Mouse (Mus musculus) midbrain, embryonic 10.5 days (tissue): ENCODE measurements at regions not wholly inside any gene's neighbourhood (a gene's known extent, or its start where the extent isn't known, plus 50 kb on each side); places are given as distances from the start of the nearest gene placed in this dataset.

Experiments
- DNase-seq: peaks from one replicate; pipeline ENCODE4 v3.0.0-alpha.2; 2017; ENCODE audit warnings: low spot score
- H3K27ac ChIP-seq: fragments of 300-500 bp; sonication (generic); replicated peaks from 2 replicates; pipeline ENCODE4 v1.5.1; 2016; ENCODE audit warnings: mild to moderate bottlenecking
- H3K27me3 ChIP-seq: fragments of 300-500 bp; sonication (generic); 2 replicates; pipeline ENCODE4 v1.6.1; 2016; ENCODE audit warnings: low read depth, mild to moderate bottlenecking; ENCODE audit not compliant: poor library complexity, severe bottlenecking
- H3K36me3 ChIP-seq: fragments of 300-500 bp; sonication (generic); 2 replicates; pipeline ENCODE4 v1.6.1; 2016; ENCODE audit warnings: mild to moderate bottlenecking, moderate library complexity
- H3K4me1 ChIP-seq: fragments of 300-500 bp; sonication (generic); 2 replicates; pipeline ENCODE4 v1.6.1; 2016
- H3K4me3 ChIP-seq: fragments of 300-500 bp; sonication (generic); 2 replicates; pipeline ENCODE4 v1.5.1; 2016; ENCODE audit warnings: mild to moderate bottlenecking, moderate library complexity
- H3K9me3 ChIP-seq: fragments of 300-500 bp; sonication (generic); replicated peaks from 2 replicates; pipeline ENCODE4 v1.6.1; 2016; ENCODE audit warnings: mild to moderate bottlenecking
- WGBS: fragments of 180-500 bp; shearing (Covaris S2); methylation state at CpG from one replicate; pipeline ENCODE4 v1.1.7; 2016; 5-methylcytosine and 5-hydroxymethylcytosine counted together

DNA sequence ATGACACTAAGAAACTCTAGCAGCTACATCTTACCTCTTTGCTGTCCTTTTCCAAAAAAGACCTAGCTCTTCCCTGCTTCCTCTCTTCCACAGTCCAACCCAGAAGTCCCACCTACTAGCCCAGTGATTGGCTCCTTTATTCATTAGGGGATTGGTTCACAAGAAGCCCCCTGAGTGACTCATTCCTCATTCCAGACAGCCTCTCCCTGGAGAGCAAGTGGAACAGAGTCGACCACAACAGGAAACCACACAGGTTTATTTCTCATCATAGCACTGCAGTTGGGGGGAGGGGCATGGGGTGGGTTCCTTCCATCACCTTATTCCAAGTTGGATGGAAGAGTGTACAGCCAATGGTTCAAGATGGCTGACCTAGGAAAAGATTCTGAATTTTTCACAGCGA lies 473.3 kb downstream of the Tmem114 start:
- no peaks in the 10 kb centered on the region for H3K4me1 ChIP-seq
- no peaks in the 10 kb centered on the region for H3K36me3 ChIP-seq
- H3K27me3 ChIP-seq, result no peaks in the 10 kb centered on the region
- H3K27ac ChIP-seq, result no peak overlapping the region
- no peaks in the 10 kb centered on the region for H3K9me3 ChIP-seq
- H3K4me3 ChIP-seq, result no peak overlapping the region
- no peak for DNase-seq
- WGBS, result 82% methylated on average over 2 of the region's 2 CpGs

DNA sequence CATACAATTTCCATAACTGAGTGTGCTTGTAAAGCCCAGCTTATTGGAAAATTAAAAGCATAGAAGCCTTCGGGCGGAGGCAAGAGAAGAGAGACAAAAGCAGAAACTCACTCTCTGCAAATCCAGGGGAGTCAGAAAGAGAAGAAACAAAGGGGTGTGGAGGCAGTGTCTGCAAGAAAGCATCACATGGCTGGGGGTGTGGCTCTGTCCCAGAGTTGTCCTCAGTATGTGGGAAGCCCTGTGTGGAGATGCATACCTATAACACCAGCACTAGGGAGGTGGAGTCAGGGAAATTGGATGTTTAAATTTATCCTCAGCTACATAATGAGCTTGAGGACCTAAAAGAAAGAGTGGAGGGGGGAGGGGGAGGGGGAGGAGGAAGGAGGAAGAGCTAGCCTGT lies 482.6 kb downstream of the Tmem114 start:
- Histone ChIP-seq H3K9me3 (no peaks in the 10 kb centered on the region), H3K4me3 (no peak overlapping the region), H3K36me3 (no peaks in the 10 kb centered on the region), H3K4me1 (no peaks in the 10 kb centered on the region), H3K27me3 (0 out of 2 replicates have a peak, but pooled peaks cover under 1% of the 10 kb centered on the region), H3K27ac (no peak overlapping the region)
- WGBS, result 69% methylated on average over 2 of the region's 2 CpGs
- DNase-seq, result no peak

DNA sequence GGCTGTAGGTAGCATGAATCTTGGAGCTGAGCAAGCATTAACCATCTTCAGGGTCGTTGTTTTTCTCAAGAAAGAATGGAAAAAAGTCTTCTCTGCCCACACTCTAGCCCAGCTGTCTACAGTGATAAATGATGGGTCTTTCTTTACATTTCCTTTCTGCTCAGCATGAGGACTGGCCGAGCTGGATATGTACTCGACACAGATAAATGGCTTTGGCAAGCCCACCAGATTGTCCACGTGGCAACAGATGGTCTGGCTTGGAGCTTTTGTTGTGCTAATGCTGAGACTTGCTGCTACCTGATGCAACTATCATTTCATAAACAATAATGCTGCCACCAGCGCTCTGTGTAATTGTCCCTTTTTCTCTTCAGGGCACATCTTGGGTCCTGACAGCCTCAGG lies 487.8 kb downstream of the Tmem114 start:
- Histone ChIP-seq H3K4me3 (no peak overlapping the region), H3K4me1 (peaks cover 5% of the 10 kb centered on the region; the same call in 1 of the 2 replicates), H3K27me3 (peaks cover 7% of the 10 kb centered on the region), H3K36me3 (no peaks in the 10 kb centered on the region), H3K9me3 (no peaks in the 10 kb centered on the region), H3K27ac (no peak overlapping the region)
- no peak for DNase-seq
- WGBS, result 71% methylated on average over 5 of the region's 5 CpGs

DNA sequence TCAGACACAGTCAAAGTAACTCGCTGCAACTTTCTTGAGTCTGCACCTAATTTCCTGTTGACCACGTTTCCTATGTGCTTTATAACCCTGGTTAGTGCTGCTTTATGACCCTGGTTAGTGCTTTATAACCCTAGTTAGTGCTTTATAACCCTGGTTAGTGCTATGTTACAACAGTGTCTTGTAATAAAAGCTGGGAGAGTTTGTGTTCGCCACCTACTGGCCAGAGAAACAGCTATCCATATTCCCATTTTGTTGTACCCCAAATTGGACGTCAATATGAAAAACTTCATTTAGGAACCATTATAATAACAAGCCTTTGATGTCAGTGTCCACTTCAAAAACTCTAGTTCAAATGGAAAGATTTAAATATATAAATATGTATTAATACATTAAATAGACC lies 492.6 kb downstream of the Tmem114 start:
- DNase-seq, result no peak
- no peaks in the 10 kb centered on the region for H3K36me3 ChIP-seq
- peaks cover 7% of the 10 kb centered on the region for H3K27me3 ChIP-seq
- no peak overlapping the region for H3K27ac ChIP-seq
- H3K4me1 ChIP-seq, result peaks cover 5% of the 10 kb centered on the region; the same call in 1 of the 2 replicates
- H3K4me3 ChIP-seq, result no peak overlapping the region
- no peaks in the 10 kb centered on the region for H3K9me3 ChIP-seq
- 63% methylated on average over 4 of the region's 4 CpGs for WGBS

DNA sequence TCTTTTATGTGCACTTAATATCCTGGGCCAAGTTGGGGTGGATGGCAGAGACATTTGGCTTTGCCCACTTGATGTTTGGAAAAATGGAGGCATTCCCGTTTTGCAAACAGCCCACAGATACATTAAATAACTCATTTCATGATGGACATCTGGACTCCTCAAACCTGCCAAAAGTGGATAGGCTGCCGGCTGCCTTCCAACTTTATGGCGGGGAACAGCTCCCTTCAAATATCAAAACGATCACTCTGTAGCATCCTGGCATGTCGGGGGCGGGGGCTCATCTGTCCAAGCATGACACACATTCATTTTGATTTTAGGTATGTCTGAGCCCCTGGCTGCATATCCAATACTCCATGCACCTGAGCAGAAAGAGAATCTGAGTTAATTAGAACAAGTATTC lies 493.3 kb downstream of the Tmem114 start:
- H3K9me3 ChIP-seq, result no peaks in the 10 kb centered on the region
- WGBS, result 93% methylated on average over 6 of the region's 6 CpGs
- H3K4me1 ChIP-seq, result peaks cover 5% of the 10 kb centered on the region; the same call in 1 of the 2 replicates
- H3K27me3 ChIP-seq, result peaks cover under 1% of the 10 kb centered on the region
- DNase-seq, result no peak
- H3K36me3 ChIP-seq, result no peaks in the 10 kb centered on the region
- H3K4me3 ChIP-seq, result no peak overlapping the region
- no peak overlapping the region for H3K27ac ChIP-seq

DNA sequence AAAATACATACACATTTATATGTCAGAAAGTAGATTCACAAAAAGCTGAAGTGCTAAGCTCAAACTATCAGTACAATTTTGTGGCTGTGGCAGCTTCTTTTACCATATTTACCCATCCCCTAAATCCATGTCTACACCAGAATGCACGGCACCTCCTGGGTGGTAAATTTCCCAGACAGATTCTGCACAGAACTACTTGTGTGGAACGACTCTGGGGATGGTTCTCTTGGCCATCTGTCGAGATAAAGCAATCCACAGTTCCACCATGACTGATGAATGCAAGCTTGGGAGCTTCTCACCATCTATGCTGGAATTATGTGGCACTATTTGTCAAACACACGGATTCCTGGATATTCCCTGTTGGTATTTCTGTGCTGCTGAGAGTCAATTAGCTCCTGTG lies 495.8 kb downstream of the Tmem114 start:
- H3K9me3 ChIP-seq, result no peaks in the 10 kb centered on the region
- no peak overlapping the region for H3K4me3 ChIP-seq
- H3K4me1 ChIP-seq, result no peaks in the 10 kb centered on the region
- no peaks in the 10 kb centered on the region for H3K36me3 ChIP-seq
- no peak for DNase-seq
- no peaks in the 10 kb centered on the region; the same call in 1 of the 2 replicates for H3K27me3 ChIP-seq
- WGBS, result 83% methylated on average over 4 of the region's 4 CpGs
- H3K27ac ChIP-seq, result no peak overlapping the region

DNA sequence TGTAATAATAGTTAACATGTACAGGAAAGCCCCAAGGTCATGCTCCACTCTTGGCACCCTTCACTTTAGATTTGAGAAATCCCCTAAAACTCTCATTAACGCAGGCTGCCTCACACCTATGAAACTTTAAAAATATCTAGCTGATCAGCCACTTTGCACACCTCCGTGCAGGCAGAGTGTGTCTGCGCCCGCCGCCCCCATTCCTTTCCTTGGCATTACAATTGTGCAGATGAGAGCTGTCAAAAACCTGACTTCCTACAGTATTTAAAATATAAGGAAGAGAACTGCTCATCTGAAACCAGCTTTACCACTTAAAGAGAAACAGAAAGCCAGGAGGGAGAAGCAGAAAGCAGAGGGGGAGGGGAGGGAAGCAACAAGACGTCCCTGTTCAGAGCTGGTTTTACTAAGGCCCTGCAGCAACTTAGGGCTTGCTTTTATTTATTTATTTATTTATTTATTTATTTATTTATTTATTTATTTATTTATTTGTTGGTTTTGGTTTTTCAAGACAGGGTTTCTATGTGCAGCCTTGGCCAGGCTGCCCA lies 496.5 kb downstream of the Tmem114 start:
- Histone ChIP-seq H3K4me1 (no peaks in the 10 kb centered on the region), H3K9me3 (no peaks in the 10 kb centered on the region), H3K4me3 (no peak overlapping the region), H3K27me3 (no peaks in the 10 kb centered on the region; the same call in 1 of the 2 replicates), H3K27ac (no peak overlapping the region), H3K36me3 (no peaks in the 10 kb centered on the region)
- 86% methylated on average over 6 of the region's 6 CpGs for WGBS
- DNase-seq, result no peak

DNA sequence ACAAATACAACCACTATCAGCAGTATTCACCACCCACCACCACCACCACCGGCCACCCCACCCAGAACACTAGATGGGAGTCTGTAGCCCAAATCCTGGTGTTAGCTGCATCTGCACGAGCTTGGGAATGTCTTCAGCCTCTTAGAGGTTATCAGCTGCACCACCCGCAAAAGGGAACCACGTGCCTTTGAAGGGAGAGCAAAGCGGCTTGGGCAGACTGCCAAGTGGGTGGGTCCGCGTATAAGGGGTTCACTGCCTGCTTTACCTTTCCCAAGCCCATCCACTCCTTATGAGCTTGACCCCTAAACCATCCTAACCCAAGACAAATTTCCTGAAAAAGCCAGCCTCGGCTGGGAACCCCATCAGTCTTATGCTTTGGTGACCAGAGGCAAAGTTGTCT lies 497.2 kb downstream of the Tmem114 start:
- no peaks in the 10 kb centered on the region for H3K27me3 ChIP-seq
- no peak overlapping the region for H3K27ac ChIP-seq
- H3K4me1 ChIP-seq, result no peaks in the 10 kb centered on the region
- H3K4me3 ChIP-seq, result no peak overlapping the region
- H3K36me3 ChIP-seq, result no peaks in the 10 kb centered on the region
- DNase-seq, result no peak
- WGBS, result 82% methylated on average over 8 of the region's 8 CpGs
- no peaks in the 10 kb centered on the region for H3K9me3 ChIP-seq

DNA sequence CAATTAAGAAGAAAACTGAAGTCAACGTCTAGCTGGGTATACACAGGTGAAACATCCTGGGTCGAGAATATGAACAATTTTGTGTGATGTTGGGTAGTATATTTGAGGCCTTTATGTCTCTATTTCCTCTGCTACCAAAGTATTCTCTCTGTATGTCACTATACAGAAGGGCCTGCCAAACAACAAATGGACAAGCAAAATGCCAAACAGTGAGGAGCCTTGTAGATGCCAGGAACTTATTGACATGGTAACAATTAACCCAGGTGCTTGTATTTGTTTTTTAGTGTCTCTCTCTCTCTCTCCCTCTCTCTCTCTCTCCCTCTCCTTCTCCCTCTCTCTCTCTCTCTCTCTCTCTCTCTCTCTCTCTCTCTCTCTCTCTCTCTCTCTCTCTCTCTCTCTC lies 529.1 kb downstream of the Tmem114 start:
- no peak overlapping the region for H3K4me3 ChIP-seq
- H3K9me3 ChIP-seq, result no peaks in the 10 kb centered on the region
- DNase-seq, result no peak
- no peaks in the 10 kb centered on the region for H3K27me3 ChIP-seq
- H3K36me3 ChIP-seq, result no peaks in the 10 kb centered on the region
- WGBS, result 77% methylated on average over 2 of the region's 2 CpGs
- H3K27ac ChIP-seq, result no peak overlapping the region
- no peaks in the 10 kb centered on the region for H3K4me1 ChIP-seq

DNA sequence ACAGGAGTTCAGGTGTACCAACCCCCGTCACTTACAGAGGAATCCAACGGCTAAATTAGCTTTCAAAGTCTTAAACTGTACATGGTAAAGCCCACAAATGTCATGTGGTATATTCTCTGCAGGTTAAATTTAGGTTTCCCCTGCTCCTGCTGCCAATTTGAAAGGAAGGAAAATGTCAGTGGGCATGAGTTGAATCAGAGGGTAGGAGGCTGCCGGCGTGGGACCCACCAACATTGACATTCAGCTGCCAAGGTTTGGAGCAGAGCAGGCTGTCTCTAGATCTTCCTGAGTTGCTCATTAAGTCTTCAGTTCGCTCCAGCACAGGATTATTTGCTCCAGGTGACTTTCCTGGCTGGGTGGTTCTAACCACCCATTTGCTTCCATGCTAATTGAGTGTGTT lies 532.1 kb downstream of the Tmem114 start:
- DNase-seq, result no peak
- no peaks in the 10 kb centered on the region for H3K9me3 ChIP-seq
- H3K4me3 ChIP-seq, result no peak overlapping the region
- no peaks in the 10 kb centered on the region for H3K36me3 ChIP-seq
- H3K27me3 ChIP-seq, result no peaks in the 10 kb centered on the region
- 82% methylated on average over 5 of the region's 5 CpGs for whole genome bisulfite sequencing
- H3K4me1 ChIP-seq, result no peaks in the 10 kb centered on the region
- no peak overlapping the region for H3K27ac ChIP-seq

DNA sequence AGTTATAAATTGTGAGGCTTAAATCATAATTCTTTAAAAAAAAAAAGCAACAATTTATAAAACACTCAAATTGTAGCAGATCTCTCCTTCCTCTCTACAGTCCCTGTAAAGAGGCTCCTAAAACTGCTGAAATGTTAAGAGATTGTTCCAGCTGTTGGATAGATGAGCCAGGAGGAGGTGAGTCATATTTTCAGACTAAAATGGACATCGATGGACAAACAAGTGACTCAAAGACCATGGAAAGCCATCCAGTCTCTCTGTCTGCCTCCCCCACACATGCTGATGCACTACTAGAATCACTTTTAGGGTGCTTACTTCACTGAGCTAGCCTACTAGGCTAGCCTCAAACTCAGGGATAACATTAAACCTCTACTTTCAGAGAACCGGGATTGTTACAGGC lies 561.5 kb downstream of the Tmem114 start:
- no peak overlapping the region for H3K4me3 ChIP-seq
- no peaks in the 10 kb centered on the region for H3K9me3 ChIP-seq
- H3K4me1 ChIP-seq, result no peaks in the 10 kb centered on the region
- no peaks in the 10 kb centered on the region for H3K36me3 ChIP-seq
- DNase-seq, result no peak
- WGBS, result 93% methylated on average over 2 of the region's 2 CpGs
- no peak overlapping the region for H3K27ac ChIP-seq
- H3K27me3 ChIP-seq, result no peaks in the 10 kb centered on the region

DNA sequence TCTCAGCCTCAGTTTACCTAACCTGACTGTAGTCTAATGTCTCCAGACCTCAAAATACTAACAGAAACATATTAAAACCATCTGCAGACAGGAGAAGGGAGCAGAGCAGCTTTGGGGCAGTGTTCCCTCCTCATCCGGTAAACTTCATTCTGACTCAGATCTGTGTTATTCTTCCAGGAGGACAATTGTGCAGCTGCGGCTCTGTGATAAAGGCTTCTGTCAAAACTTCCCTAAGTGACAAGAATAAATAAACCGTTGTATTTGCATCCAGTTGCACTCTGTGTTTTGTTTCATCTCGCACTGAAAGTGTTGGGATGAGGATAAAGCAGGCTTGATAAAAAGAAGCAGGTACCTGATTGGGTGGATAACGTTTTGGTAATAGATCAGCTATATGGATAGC lies 585.8 kb downstream of the Tmem114 start:
- no peaks in the 10 kb centered on the region for H3K9me3 ChIP-seq
- DNase-seq, result no peak
- H3K4me3 ChIP-seq, result no peak overlapping the region
- no peak overlapping the region for H3K27ac ChIP-seq
- H3K36me3 ChIP-seq, result no peaks in the 10 kb centered on the region
- WGBS, result 87% methylated on average over 5 of the region's 5 CpGs
- no peaks in the 10 kb centered on the region for H3K27me3 ChIP-seq
- no peaks in the 10 kb centered on the region for H3K4me1 ChIP-seq

DNA sequence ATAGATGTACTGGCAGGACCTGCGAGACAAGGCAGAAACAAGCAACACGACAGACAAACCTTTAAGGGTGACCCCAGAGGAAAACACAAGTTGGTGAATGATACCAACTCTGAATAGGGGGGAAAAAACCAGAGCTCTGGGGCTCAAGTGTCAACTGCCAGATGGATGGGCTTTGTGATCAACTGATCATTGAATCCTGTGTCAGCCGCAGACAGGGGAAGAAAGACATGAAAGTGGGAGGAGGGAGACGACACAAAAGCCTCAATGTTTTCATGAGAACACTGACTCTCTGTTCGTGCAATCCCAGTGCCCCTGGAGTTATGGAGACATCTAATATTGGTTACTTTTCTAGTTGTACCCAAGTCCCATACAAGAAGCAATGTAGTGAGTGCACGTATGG lies 593.8 kb downstream of the Tmem114 start:
- Histone ChIP-seq H3K27ac (no peak overlapping the region), H3K4me3 (no peak overlapping the region), H3K9me3 (no peaks in the 10 kb centered on the region), H3K36me3 (no peaks in the 10 kb centered on the region), H3K27me3 (no peaks in the 10 kb centered on the region), H3K4me1 (peaks cover 8% of the 10 kb centered on the region)
- no peak for DNase-seq
- WGBS, result 60% methylated on average over 6 of the region's 6 CpGs
